21 mouse cellular contexts compared by ENCODE assay signal in genomic region chr3:77993700-77994099, GRCm38 (mm10).
DNase-seq lines count a peak whose midpoint lies in the region; ATAC-seq and TF ChIP-seq lines count a peak whose summit lies in the region.
"Had no signal": no experiment of that assay in that cellular context is flagged by ENCODE, and none has a peak within 500 bp of the region (broad histone marks: within the 10 kb centered on the region; RNA-seq: fewer than 3 reads in every experiment).

No protein-coding gene starts in this region.

- H3K27ac ChIP-seq in hindbrain, embryonic 14.5 days, result no peak overlapping the region
- H3K27ac ChIP-seq in hindbrain, embryonic 10.5 days, result no peak overlapping the region
- no peak overlapping the region for H3K27ac ChIP-seq in midbrain, postnatal 0 days (ENCODE audit: low read depth, low read length)
- H3K27ac ChIP-seq in midbrain, embryonic 13.5 days, result no peak overlapping the region
- H3K27ac ChIP-seq: gastrocnemius, adult 2 months; heart, embryonic 15.5 days; limb, embryonic 10.5 days; midbrain, embryonic 10.5 days had no signal

- no peaks in the 10 kb centered on the region for H3K36me3 ChIP-seq in hindbrain, embryonic 14.5 days (replicated peaks; ENCODE audit: control insufficient read depth, insufficient read depth)
- H3K36me3 ChIP-seq in hindbrain, embryonic 10.5 days, result no peaks in the 10 kb centered on the region
- no peaks in the 10 kb centered on the region for H3K36me3 ChIP-seq in midbrain, postnatal 0 days (ENCODE audit: insufficient read depth, low read length)
- H3K36me3 ChIP-seq in midbrain, embryonic 13.5 days, result no peaks in the 10 kb centered on the region
- H3K36me3 ChIP-seq: heart, embryonic 15.5 days; limb, embryonic 10.5 days; midbrain, embryonic 10.5 days had no signal

- no peak overlapping the region for H3K4me3 ChIP-seq in hindbrain, embryonic 14.5 days (replicated peaks; ENCODE audit: low read length)
- H3K4me3 ChIP-seq in hindbrain, embryonic 10.5 days, result no peak overlapping the region
- H3K4me3 ChIP-seq in midbrain, postnatal 0 days (ENCODE audit: low read depth, low read length), result no peak overlapping the region
- H3K4me3 ChIP-seq in midbrain, embryonic 13.5 days (replicated peaks), result no peak overlapping the region
- H3K4me3 ChIP-seq: gastrocnemius, adult 2 months; heart, embryonic 15.5 days; limb, embryonic 10.5 days; midbrain, embryonic 10.5 days had no signal

- no peaks in the 10 kb centered on the region for H3K9me3 ChIP-seq in hindbrain, embryonic 14.5 days (ENCODE audit: control insufficient read depth, low read length)
- no peaks in the 10 kb centered on the region for H3K9me3 ChIP-seq in hindbrain, embryonic 10.5 days
- H3K9me3 ChIP-seq in midbrain, postnatal 0 days (ENCODE audit: low read length), result no peaks in the 10 kb centered on the region
- H3K9me3 ChIP-seq in midbrain, embryonic 13.5 days, result no peaks in the 10 kb centered on the region
- H3K9me3 ChIP-seq: heart, embryonic 15.5 days; limb, embryonic 10.5 days; midbrain, embryonic 10.5 days had no signal

- TF ChIP-seq CTCF in midbrain, postnatal 0 days (IDR thresholded peaks at IDR 0.05), result no peak

- ATAC-seq in hindbrain, embryonic 14.5 days (ENCODE audit: low FRiP score), result peak; percentile 75
- peak; percentile 41; the same call in 1 of the 2 replicates for ATAC-seq in midbrain, postnatal 0 days (ENCODE audit: low FRiP score)
- no peak for ATAC-seq in midbrain, embryonic 13.5 days
- ATAC-seq: intestine, embryonic 16.5 days; lung, postnatal 0 days had no signal

- no peaks in the 10 kb centered on the region for H3K4me1 ChIP-seq in hindbrain, embryonic 14.5 days (replicated peaks; ENCODE audit: control insufficient read depth, insufficient read depth, low read length)
- H3K4me1 ChIP-seq in hindbrain, embryonic 10.5 days (replicated peaks), result no peaks in the 10 kb centered on the region
- no peaks in the 10 kb centered on the region for H3K4me1 ChIP-seq in midbrain, postnatal 0 days (ENCODE audit: insufficient read depth, low read length)
- no peaks in the 10 kb centered on the region for H3K4me1 ChIP-seq in midbrain, embryonic 13.5 days (replicated peaks)
- H3K4me1 ChIP-seq: heart, embryonic 15.5 days; limb, embryonic 10.5 days; midbrain, embryonic 10.5 days had no signal

- H3K27me3 ChIP-seq in hindbrain, embryonic 14.5 days (ENCODE audit: control insufficient read depth, insufficient read depth, low read length), result no peaks in the 10 kb centered on the region
- no peaks in the 10 kb centered on the region for H3K27me3 ChIP-seq in hindbrain, embryonic 10.5 days (ENCODE audit: insufficient read depth, poor library complexity, severe bottlenecking)
- no peaks in the 10 kb centered on the region for H3K27me3 ChIP-seq in midbrain, postnatal 0 days (ENCODE audit: insufficient read depth, low read length)
- H3K27me3 ChIP-seq in midbrain, embryonic 13.5 days, result no peaks in the 10 kb centered on the region
- H3K27me3 ChIP-seq: heart, embryonic 15.5 days had no signal

- no peak overlapping the region for H3K9ac ChIP-seq in hindbrain, embryonic 14.5 days
- no peak overlapping the region for H3K9ac ChIP-seq in midbrain, postnatal 0 days (replicated peaks; ENCODE audit: low read length, poor library complexity, severe bottlenecking)
- no peak overlapping the region for H3K9ac ChIP-seq in midbrain, embryonic 13.5 days (replicated peaks)
- H3K9ac ChIP-seq: heart, embryonic 15.5 days had no signal

- no peak overlapping the region for H3K4me2 ChIP-seq in hindbrain, embryonic 14.5 days (replicated peaks)
- no peak overlapping the region for H3K4me2 ChIP-seq in midbrain, postnatal 0 days (ENCODE audit: low read depth, low read length, poor library complexity, severe bottlenecking)
- H3K4me2 ChIP-seq in midbrain, embryonic 13.5 days (replicated peaks), result no peak overlapping the region
- H3K4me2 ChIP-seq: heart, embryonic 15.5 days had no signal

- 69% methylated on average over 1 of the region's 1 CpGs for WGBS in hindbrain, embryonic 14.5 days
- 90% methylated on average over 1 of the region's 1 CpGs for WGBS in hindbrain, embryonic 10.5 days
- WGBS in midbrain, postnatal 0 days, result 63% methylated on average over 1 of the region's 1 CpGs
- 64% methylated on average over 1 of the region's 1 CpGs for WGBS in midbrain, embryonic 13.5 days

- peak; percentile 73 to 77 for DNase-seq in cerebellum, postnatal 10 days
- no peak for DNase-seq in cerebellum, adult 11 months
- peak; percentile 62 for DNase-seq in hindbrain, embryonic 14.5 days (ENCODE audit: low spot score)
- DNase-seq in hindbrain, embryonic 10.5 days (ENCODE audit: low spot score), result no peak
- peak; percentile 70 for DNase-seq in midbrain, postnatal 0 days (ENCODE audit: low spot score)
- DNase-seq in retina, postnatal 7 days (ENCODE audit: low read depth, low spot score), result peak; percentile 20
- no peak for DNase-seq in spleen, adult 18-20 months
- DNase-seq: adrenal gland, postnatal 10 days; cerebellum, adult 9-11 months; gastrocnemius, adult 2 months; kidney, postnatal 36 days; liver; right cerebral cortex, adult 18-20 months; thymus, adult 18-20 months; thymus, postnatal 36 days had no signal

Comparison
In these comparisons a context has a peak if more than half of its experiments do, and no peak if none do; other contexts are left out.
1. DNase-seq: peak in cerebellum, postnatal 10 days (2 of 2), hindbrain, embryonic 14.5 days (single experiment), midbrain, postnatal 0 days (single experiment) and retina, postnatal 7 days (single experiment); none in cerebellum, adult 11 months (single experiment), hindbrain, embryonic 10.5 days (single experiment) and spleen, adult 18-20 months (0 of 2).